Mouse (Mus musculus) left cerebral cortex, postnatal 25 days (tissue): ENCODE measurements around the gene Gal3st2c. TPM values are rescaled to one million over a fixed set of nuclear protein-coding genes. Genes with fewer than 3 reads are reported as not detected.
"Not testable (repeated sequence)": the region's sequence is repeated elsewhere in the genome, so short reads cannot be mapped to it uniquely, and the experiment has no call there.

Source experiments
- DNase-seq, 2 experiments: peaks; one replicate each; pipeline ENCODE4 v3.0.0; 2022; ENCODE audit warnings: low spot score in 2 of 2, mixed read lengths in 1 of 2
- intact Hi-C: fragments of 180-260 bp; cut with DNase I; formaldehyde crosslinking; loops from one replicate; pipeline ENCODE4 v1.15.1; 2025
- total RNA-seq, 2 experiments: library from RNA; stranded (reverse); gene quantifications; 2 replicates each; pipeline ENCODE4 v1.2.3; 2021

Gene Gal3st2c
- total RNA-seq, 2 experiments from 2014 or later = not detected

DNA sequence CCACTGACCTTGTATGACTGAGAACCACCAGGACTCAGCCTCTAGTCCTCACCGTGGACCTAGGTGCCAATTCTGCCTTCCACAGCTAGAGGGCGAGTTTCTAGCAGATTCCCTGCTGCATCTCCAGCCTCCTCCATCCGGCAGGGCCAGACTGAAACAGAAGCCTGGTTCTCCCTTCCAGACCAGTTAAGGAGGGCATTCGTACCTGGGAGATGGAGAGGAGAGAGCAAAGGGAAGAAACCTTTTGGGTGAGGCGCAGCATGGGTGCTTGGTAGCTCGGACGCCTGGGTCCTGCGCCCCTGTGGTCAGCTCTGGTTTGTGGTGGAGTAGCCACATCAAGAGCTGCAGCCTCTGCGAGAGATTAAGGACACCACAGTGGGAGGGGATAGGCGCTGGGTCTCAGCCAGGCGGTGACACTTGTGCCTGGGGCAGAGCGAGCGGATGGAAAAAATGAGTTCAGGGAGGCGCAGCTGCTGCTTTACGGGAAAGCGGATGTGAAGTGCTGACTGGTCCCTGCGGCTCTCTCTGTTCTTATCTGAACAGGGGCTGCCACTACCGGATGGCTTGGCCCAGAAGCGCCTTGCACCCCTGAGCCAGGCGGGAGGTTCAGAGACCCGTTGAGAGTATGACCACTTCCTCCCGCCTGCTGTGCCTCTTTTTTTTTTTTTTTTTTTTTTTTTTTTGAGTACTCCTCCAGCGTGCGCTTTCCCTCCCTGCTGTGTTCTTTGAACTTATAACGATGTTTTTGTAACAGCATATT is 44.9 kb downstream of the Gal3st2c start:
- intact Hi-C loops = loop anchor here (1.0 kb wide), 1 partner anchor 43 kb away; no protein-coding TSS in a partner anchor
- peak; percentile 86 to 92 for DNase-seq

GRCm38 (mm10) chr1:94040391-94040790 is 50.1 kb downstream of the Gal3st2c start:
- intact Hi-C loops = no loop called here
- DNase-seq = no peak

DNA sequence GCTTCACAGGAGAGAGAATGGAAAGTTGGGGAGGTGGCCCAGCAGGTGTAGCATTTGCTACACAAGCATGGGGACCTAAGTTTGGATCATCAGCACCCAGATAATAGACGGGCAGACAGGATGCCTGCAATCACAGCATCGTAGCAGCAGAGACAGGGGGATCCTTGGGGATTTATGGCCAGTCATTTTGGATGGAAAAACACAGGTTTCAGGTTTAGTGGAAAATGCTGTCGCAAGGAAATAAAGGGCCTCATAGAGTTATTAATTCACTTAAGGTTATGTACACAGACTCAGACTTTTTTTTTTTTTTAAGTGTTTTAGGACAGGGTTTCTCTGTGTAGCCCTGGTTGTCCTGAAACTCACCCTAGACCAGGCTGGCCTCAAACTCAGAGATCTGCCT is 55.2 kb downstream of the Gal3st2c start:
- DNase-seq = no peak
- intact Hi-C loops = no loop called here

DNA sequence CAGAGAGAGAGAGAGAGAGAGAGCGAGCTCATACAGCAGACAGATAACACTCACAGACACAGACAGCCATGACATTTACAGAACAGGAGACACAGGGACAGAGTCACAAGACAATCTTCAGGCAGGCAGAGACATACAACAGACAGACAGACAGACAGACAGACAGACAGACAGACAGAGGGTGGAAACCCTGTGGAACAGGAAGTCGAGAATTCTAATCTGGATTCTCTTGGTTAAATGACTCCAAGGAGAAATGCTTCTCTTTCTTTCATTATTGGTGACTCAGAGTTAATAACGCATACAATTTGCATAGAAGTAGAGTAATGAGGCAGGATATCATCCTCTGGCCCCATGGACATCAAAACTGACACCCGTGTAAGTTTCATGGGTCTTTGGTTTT is 56.2 kb downstream of the Gal3st2c start:
- intact Hi-C loops = no loop called here
- DNase-seq = no peak

GRCm38 (mm10) chr1:94051104-94051503 is 60.8 kb downstream of the Gal3st2c start:
- no peak for DNase-seq
- intact Hi-C loops = no loop called here

DNA sequence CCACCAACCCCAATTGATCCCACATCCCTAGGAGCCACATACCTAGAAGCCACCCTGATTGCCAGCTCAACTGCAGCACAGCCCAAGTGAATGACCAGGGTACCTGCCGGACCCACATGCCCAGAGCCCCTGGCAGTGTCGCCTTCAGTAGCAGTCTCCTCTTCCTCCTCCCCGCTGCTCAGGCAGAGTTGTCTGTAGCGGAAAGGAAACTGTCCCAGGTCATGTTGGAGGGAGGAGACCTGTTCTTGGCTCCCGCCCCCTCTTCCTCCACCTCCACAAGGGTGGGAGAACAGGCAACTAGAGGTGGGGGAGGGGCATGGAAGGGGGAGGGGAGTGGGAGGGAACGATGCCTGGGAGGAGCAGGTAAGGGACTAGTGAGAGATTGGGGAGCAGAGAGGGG is 62.1 kb downstream of the Gal3st2c start, which contains the start of gene Pdcd1:
TSS of gene Pdcd1 (minus strand) at position 181 of the 400 bp plus-strand sequence.
- intact Hi-C loops = no loop called here
- no peak for DNase-seq

DNA sequence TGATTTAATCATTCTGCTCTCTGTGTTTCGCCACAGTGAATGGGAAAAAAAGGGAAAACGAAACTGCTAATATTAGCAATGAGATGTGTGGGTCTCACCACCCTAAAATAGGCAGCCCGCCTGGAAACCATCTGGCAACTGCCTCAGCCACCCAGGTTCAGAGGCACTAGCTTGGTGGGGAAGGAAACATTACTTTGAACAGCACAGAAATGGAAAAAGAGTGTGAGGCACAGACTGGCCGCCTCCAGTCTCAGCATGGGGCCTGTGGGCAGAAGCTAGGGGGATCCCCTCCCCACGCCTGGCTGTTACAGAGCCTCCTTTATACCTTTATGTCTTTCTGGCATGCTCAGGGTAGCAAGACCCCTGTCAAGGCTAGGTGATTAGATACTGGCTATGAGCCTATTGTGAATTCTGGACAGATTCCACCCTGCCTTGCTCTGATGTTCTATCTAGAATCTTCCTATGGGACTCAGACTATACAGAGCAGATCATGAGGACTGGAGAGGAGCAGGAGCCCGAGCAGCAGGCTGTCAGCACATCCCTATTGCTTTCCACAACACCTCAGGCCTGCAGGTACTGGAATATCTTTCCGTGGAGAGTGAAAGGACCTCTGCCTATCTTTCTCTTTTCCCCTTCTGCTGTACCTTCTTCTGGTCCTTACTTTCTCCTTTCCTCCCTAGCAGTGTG is 63.4 kb downstream of the Gal3st2c start:
- peak; percentile 76 to 96 for DNase-seq
- intact Hi-C loops = no loop called here

GRCm38 (mm10) chr1:94054481-94054880 is 64.2 kb downstream of the Gal3st2c start:
- DNase-seq = peak in 1 of 2 experiments; percentile 14

DNA sequence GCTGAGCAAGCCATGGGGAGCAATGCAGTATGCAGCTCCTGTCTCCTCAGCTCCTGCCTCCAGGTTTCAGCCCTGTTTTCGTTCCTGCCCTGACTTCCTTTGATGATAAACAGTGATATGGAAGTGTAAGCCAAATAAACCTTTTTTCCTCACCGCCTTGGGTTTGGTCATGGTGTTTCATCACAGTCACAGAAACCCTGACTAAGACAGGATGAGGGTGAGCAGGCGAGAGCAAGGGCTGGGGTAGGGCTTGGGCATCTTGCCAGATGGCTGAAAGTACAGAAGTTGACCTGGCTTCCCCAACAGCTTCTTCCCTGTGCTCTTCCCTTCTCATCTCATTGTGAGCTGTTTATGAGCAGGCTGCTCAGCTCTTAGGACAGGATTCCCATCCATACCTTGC is 65.7 kb downstream of the Gal3st2c start:
- DNase-seq = peak in 1 of 2 experiments; percentile 18
- intact Hi-C loops = no loop called here

More at GRCm38 (mm10) chr1:94054481-94054880, 64.2 kb downstream of the Gal3st2c start:
- intact Hi-C loops = no loop called here

DNA sequence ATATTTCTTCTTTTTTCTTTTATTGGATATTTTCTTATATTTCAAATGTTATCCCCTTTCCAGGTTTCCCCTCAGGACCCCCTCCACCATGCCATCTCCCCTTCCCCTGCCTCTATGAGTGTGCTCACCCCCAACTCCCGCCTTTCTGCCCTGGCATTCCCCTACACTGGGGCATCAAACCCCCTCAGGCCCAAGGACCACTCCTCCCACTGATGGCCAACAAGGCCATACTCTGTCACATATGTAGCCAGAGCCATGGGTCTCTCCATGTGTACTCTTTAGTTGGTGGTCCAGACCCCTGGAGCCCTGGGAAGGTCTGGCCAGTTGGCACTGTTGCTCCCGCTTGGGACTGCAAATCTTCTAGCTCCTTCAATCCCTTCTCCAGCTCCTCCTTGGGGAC is 67.1 kb downstream of the Gal3st2c start:
- DNase-seq = no peak
- intact Hi-C loops = no loop called here

DNA sequence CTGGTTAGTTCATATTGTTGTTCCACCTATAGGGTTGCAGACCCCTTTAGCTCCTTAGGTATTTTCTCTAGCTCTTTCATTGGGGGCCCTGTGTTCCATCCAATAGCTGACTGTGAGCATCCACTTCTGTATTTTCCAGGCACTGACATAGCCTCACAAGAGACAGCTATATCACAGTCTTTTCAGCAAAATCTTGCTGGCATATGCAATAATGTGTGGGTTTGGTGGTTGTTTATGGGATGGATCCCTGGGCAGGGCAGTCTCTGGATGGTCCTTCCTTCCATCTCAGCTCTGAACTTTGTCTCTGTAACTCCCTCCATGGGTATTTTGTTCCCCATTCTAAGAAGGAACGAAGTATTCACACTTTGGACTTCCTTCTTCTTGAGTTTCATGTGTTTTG is 68.0 kb downstream of the Gal3st2c start:
- intact Hi-C loops, DNase-seq: not testable (repeated sequence)

Other genes with a start within 250 kb of the Gal3st2c start
- gene Atg4b, start 239.0 kb upstream of the Gal3st2c start, total RNA-seq = 10 to 100 TPM; 73.6 to 79.9 TPM
- gene Thap4, start 235.6 kb upstream of the Gal3st2c start, total RNA-seq = 10 to 100 TPM; 39.6 TPM
- gene Dtymk, start 188.6 kb upstream of the Gal3st2c start, total RNA-seq = 10 to 100 TPM; 47.7 to 53.3 TPM
- gene Ing5, start 186.5 kb upstream of the Gal3st2c start, total RNA-seq = 10 to 100 TPM; 10.6 to 12.1 TPM
- gene D2hgdh, start 165.6 kb upstream of the Gal3st2c start, total RNA-seq = 10 to 100 TPM; 13.3 to 15.8 TPM
- under 1 TPM in 1 of 2 experiments, not detected in 1; 0.69 TPM for gene Gal3st2, start 129.2 kb upstream of the Gal3st2c start, total RNA-seq
- gene Gal3st2b, start 72.2 kb upstream of the Gal3st2c start, total RNA-seq = under 1 TPM; 0.25 to 0.46 TPM
- 10 to 100 TPM in 1 of 2 experiments, 1 to 10 TPM in 1; 7.6 to 11.1 TPM for gene Neu4, start 29.9 kb downstream of the Gal3st2c start, total RNA-seq
- gene Pdcd1, start 62.0 kb downstream of the Gal3st2c start, total RNA-seq = under 1 TPM in 1 of 2 experiments, not detected in 1; 0.18 TPM